Mouse (Mus musculus) forebrain, embryonic 11.5 days (tissue): ENCODE measurements at regions not wholly inside any gene's neighbourhood (a gene's known extent, or its start where the extent isn't known, plus 50 kb on each side); places are given as distances from the start of the nearest gene placed in this dataset.
A peak's percentile ranks its signal among the peaks of the same experiment; 100 is the strongest.

Experiments
- ATAC-seq: fragments of 200-750 bp; cut with Nextera tagmentation; replicated peaks from 2 replicates; pipeline ENCODE4 v1.8.0; 2017; ENCODE audit warnings: moderate TSS enrichment; ENCODE audit not compliant: low FRiP score
- DNase-seq: peaks from one replicate; pipeline ENCODE4 v3.0.0-alpha.2; 2017; ENCODE audit warnings: low spot score
- H3K27ac ChIP-seq: fragments of 300-500 bp; sonication (generic); 2 replicates; pipeline ENCODE4 v1.5.1; 2014; ENCODE audit warnings: low read depth, low read length
- H3K27me3 ChIP-seq: fragments of 300-500 bp; sonication (generic); 2 replicates; pipeline ENCODE4 v1.6.1; 2014; ENCODE audit warnings: mild to moderate bottlenecking, low read length, mixed read lengths; ENCODE audit not compliant: control insufficient read depth, insufficient read depth
- H3K36me3 ChIP-seq: fragments of 300-500 bp; sonication (generic); 2 replicates; pipeline ENCODE4 v1.6.1; 2014; ENCODE audit warnings: mild to moderate bottlenecking, low read length, moderate library complexity, mixed read lengths; ENCODE audit not compliant: control insufficient read depth, insufficient read depth
- H3K4me1 ChIP-seq: fragments of 300-500 bp; sonication (generic); replicated peaks from 2 replicates; pipeline ENCODE4 v1.6.1; 2014; ENCODE audit warnings: low read length, mixed read lengths; ENCODE audit not compliant: control insufficient read depth, insufficient read depth
- H3K4me2 ChIP-seq: fragments of 300-500 bp; sonication (generic); 2 replicates; pipeline ENCODE4 v1.6.1; 2014; ENCODE audit warnings: low read depth, mild to moderate bottlenecking, low read length, moderate library complexity, mixed read lengths; ENCODE audit not compliant: severe bottlenecking
- H3K4me3 ChIP-seq: fragments of 300-500 bp; sonication (generic); 2 replicates; pipeline ENCODE4 v1.5.1; 2014; ENCODE audit warnings: low read depth, low read length
- H3K9ac ChIP-seq: fragments of 300-500 bp; sonication (generic); 2 replicates; pipeline ENCODE4 v1.6.1; 2014; ENCODE audit warnings: low read length
- H3K9me3 ChIP-seq: fragments of 300-500 bp; sonication (generic); 2 replicates; pipeline ENCODE4 v1.6.1; 2016; ENCODE audit warnings: low read length, mixed read lengths; ENCODE audit not compliant: control insufficient read depth
- WGBS: fragments of 180-500 bp; shearing (Covaris S2); extraction: QIAGEN DNeasy Blood & Tissue Kit; methylation state at CpG from one replicate; pipeline ENCODE4 v1.1.7; 2014; 5-methylcytosine and 5-hydroxymethylcytosine counted together

GRCm38 (mm10) chr10:6262029-6262428 lies 339.8 kb upstream of the Rgs17 start:
- Histone ChIP-seq H3K4me3 (no peak overlapping the region), H3K27ac (no peak overlapping the region), H3K27me3 (no peaks in the 10 kb centered on the region), H3K9me3 (no peaks in the 10 kb centered on the region), H3K4me1 (no peaks in the 10 kb centered on the region), H3K9ac (no peak overlapping the region), H3K36me3 (no peaks in the 10 kb centered on the region), H3K4me2 (no peak overlapping the region)
- ATAC-seq: no peak
- no peak for DNase-seq

GRCm38 (mm10) chr10:6265662-6266061 lies 343.5 kb upstream of the Rgs17 start:
- no peaks in the 10 kb centered on the region for H3K27me3 ChIP-seq
- no peaks in the 10 kb centered on the region for H3K4me1 ChIP-seq
- no peak overlapping the region for H3K4me2 ChIP-seq
- ATAC-seq: 0 out of 2 replicates have a peak, but pooled peaks have one; percentile 51
- H3K9me3 ChIP-seq: no peaks in the 10 kb centered on the region
- H3K4me3 ChIP-seq: no peak overlapping the region
- no peaks in the 10 kb centered on the region for H3K36me3 ChIP-seq
- no peak overlapping the region for H3K9ac ChIP-seq
- H3K27ac ChIP-seq: no peak overlapping the region
- DNase-seq: no peak

- H3K27me3 ChIP-seq: no peaks in the 10 kb centered on the region
- 74% methylated on average over 1 of the region's 1 CpGs for WGBS
- H3K4me1 ChIP-seq: no peaks in the 10 kb centered on the region
- no peak overlapping the region for H3K4me2 ChIP-seq
- no peak overlapping the region for H3K4me3 ChIP-seq
- no peak for DNase-seq
- no peak overlapping the region for H3K9ac ChIP-seq
- ATAC-seq: no peak
- H3K36me3 ChIP-seq: no peaks in the 10 kb centered on the region
- H3K9me3 ChIP-seq: no peaks in the 10 kb centered on the region
- H3K27ac ChIP-seq: no peak overlapping the region
Observed at GRCm38 (mm10) chr10:6291388-6291787, 369.2 kb upstream of the Rgs17 start.

GRCm38 (mm10) chr10:6296621-6297020 lies 374.4 kb upstream of the Rgs17 start:
- no peak for ATAC-seq
- 83% methylated on average over 4 of the region's 4 CpGs for WGBS

GRCm38 (mm10) chr10:6297796-6298195 lies 375.6 kb upstream of the Rgs17 start:
- Histone ChIP-seq H3K9ac (no peak overlapping the region), H3K4me2 (no peak overlapping the region), H3K4me1 (no peaks in the 10 kb centered on the region), H3K4me3 (no peak overlapping the region), H3K9me3 (no peaks in the 10 kb centered on the region), H3K27me3 (no peaks in the 10 kb centered on the region), H3K27ac (no peak overlapping the region), H3K36me3 (no peaks in the 10 kb centered on the region)
- WGBS: 82% methylated on average over 1 of the region's 1 CpGs
- no peak for DNase-seq
- no peak for ATAC-seq

More at GRCm38 (mm10) chr10:6296621-6297020, 374.4 kb upstream of the Rgs17 start:
- Histone ChIP-seq H3K9me3 (no peaks in the 10 kb centered on the region), H3K9ac (no peak overlapping the region), H3K36me3 (no peaks in the 10 kb centered on the region), H3K4me3 (no peak overlapping the region), H3K27ac (no peak overlapping the region), H3K27me3 (no peaks in the 10 kb centered on the region), H3K4me1 (no peaks in the 10 kb centered on the region), H3K4me2 (no peak overlapping the region)
- no peak for DNase-seq

GRCm38 (mm10) chr10:6298682-6299081 lies 376.5 kb upstream of the Rgs17 start:
- WGBS: 86% methylated on average over 2 of the region's 2 CpGs
- H3K4me2 ChIP-seq: no peak overlapping the region
- no peaks in the 10 kb centered on the region for H3K36me3 ChIP-seq
- DNase-seq (no peak), ATAC-seq (no peak)
- H3K9me3 ChIP-seq: no peaks in the 10 kb centered on the region
- no peak overlapping the region for H3K4me3 ChIP-seq
- no peaks in the 10 kb centered on the region for H3K27me3 ChIP-seq
- no peak overlapping the region for H3K27ac ChIP-seq
- no peaks in the 10 kb centered on the region for H3K4me1 ChIP-seq
- no peak overlapping the region for H3K9ac ChIP-seq

GRCm38 (mm10) chr10:6301514-6301913 lies 379.3 kb upstream of the Rgs17 start:
- Histone ChIP-seq H3K4me2 (no peak overlapping the region), H3K9me3 (no peaks in the 10 kb centered on the region), H3K27me3 (no peaks in the 10 kb centered on the region), H3K4me1 (no peaks in the 10 kb centered on the region), H3K9ac (no peak overlapping the region), H3K27ac (no peak overlapping the region), H3K4me3 (no peak overlapping the region), H3K36me3 (no peaks in the 10 kb centered on the region)
- ATAC-seq: no peak
- DNase-seq: no peak

GRCm38 (mm10) chr10:6309351-6309750 lies 387.2 kb upstream of the Rgs17 start:
- Histone ChIP-seq H3K27ac (no peak overlapping the region), H3K4me3 (no peak overlapping the region), H3K9me3 (no peaks in the 10 kb centered on the region), H3K36me3 (no peaks in the 10 kb centered on the region), H3K9ac (no peak overlapping the region), H3K4me1 (no peaks in the 10 kb centered on the region), H3K27me3 (no peaks in the 10 kb centered on the region), H3K4me2 (no peak overlapping the region)
- no peak for DNase-seq
- WGBS: 83% methylated on average over 2 of the region's 2 CpGs
- no peak for ATAC-seq

GRCm38 (mm10) chr10:6341572-6341971 lies 416.7 kb upstream of the Oprm1 start:
- no peak for DNase-seq

More at GRCm38 (mm10) chr10:6341572-6341971, 416.7 kb upstream of the Oprm1 start:
- Histone ChIP-seq H3K36me3 (no peaks in the 10 kb centered on the region), H3K4me1 (no peaks in the 10 kb centered on the region), H3K9ac (no peak overlapping the region), H3K27me3 (no peaks in the 10 kb centered on the region), H3K4me3 (no peak overlapping the region), H3K9me3 (no peaks in the 10 kb centered on the region), H3K4me2 (no peak overlapping the region), H3K27ac (no peak overlapping the region)
- ATAC-seq: no peak
- WGBS: 85% methylated on average over 8 of the region's 8 CpGs
